Mouse (Mus musculus): ENCODE measurements around the gene Gm10428. TPM values are rescaled to one million over a fixed set of nuclear protein-coding genes. Genes with fewer than 3 reads are reported as not detected.
"Not testable (repeated sequence)": the region's sequence is repeated elsewhere in the genome, so short reads cannot be mapped to it uniquely, and the experiment has no call there.

The Gm10428 gene
- polyA plus RNA-seq, 1 experiment = not detected

- Histone ChIP-seq H3K79me3 (ENCODE audit: low read depth) (no peaks in the 10 kb centered on the region), H3K36me3 (ENCODE audit: control insufficient read depth, insufficient read depth) (no peaks in the 10 kb centered on the region), H3K27me3 (ENCODE audit: control insufficient read depth, insufficient read depth, insufficient read length) (no peaks in the 10 kb centered on the region), H3K79me2 (ENCODE audit: control insufficient read depth, insufficient read depth) (no peaks in the 10 kb centered on the region), H3K4me3 (ENCODE audit: insufficient read depth, poor library complexity, severe bottlenecking) (no peak overlapping the region), H3ac (ENCODE audit: control insufficient read depth, insufficient read length, low read depth) (no peak overlapping the region)
- TF ChIP-seq MYOD1 (IDR thresholded peaks at IDR 0.05; ENCODE audit: control insufficient read depth, insufficient read length, low read depth) = peak; percentile 23
- no peak for TF ChIP-seq USF1 (IDR thresholded peaks at IDR 0.05; ENCODE audit: low read depth)
These were observed 5.7 kb upstream of the Gm10428 start for GRCm38 (mm10) chr11:62747227-62747626.

DNA sequence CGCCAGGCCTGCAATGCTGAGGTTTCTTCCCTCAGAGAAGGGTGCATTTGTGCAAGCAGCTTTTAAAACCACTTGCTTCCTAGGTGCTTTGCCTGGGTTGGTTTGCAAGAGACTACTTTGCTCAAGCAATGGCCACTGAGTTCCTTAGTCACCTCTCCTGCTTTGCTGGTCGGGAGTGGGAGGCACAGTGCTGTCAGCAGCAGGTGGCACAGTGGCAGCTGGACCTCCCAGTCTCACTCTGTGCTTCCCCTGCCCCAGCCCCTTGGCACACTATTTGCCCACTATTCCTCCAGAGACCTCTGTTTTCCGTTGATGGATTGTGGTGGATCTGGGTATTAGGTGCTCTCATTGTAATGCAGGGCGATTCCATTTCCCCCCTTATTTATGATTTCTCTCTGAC lies 4.8 kb upstream of the Gm10428 start:
- no peak overlapping the region for H3K4me3 ChIP-seq (ENCODE audit: insufficient read depth, poor library complexity, severe bottlenecking)
- no peaks in the 10 kb centered on the region for H3K79me3 ChIP-seq (ENCODE audit: low read depth)
- no peak overlapping the region for H3ac ChIP-seq (ENCODE audit: control insufficient read depth, insufficient read length, low read depth)
- TF ChIP-seq FOSL1 (IDR thresholded peaks at IDR 0.05; ENCODE audit: insufficient read depth, low read length, poor library complexity, severe bottlenecking) (no peak), MYOD1 (IDR thresholded peaks at IDR 0.05; ENCODE audit: control insufficient read depth, insufficient read length, low read depth) (no peak), CEBPB (IDR thresholded peaks at IDR 0.05; ENCODE audit: low read depth) (no peak)
- no peaks in the 10 kb centered on the region for H3K36me3 ChIP-seq (ENCODE audit: control insufficient read depth, insufficient read depth)
- H3K79me2 ChIP-seq (ENCODE audit: control insufficient read depth, insufficient read depth) = no peaks in the 10 kb centered on the region
- no peaks in the 10 kb centered on the region for H3K27me3 ChIP-seq (ENCODE audit: control insufficient read depth, insufficient read depth, insufficient read length)

- not testable (repeated sequence) for H3K27me3 ChIP-seq (ENCODE audit: control insufficient read depth, insufficient read depth, insufficient read length); H3ac ChIP-seq (ENCODE audit: control insufficient read depth, insufficient read length, low read depth); H3K79me2 ChIP-seq (ENCODE audit: control insufficient read depth, insufficient read depth); H3K36me3 ChIP-seq (ENCODE audit: control insufficient read depth, insufficient read depth); H3K4me3 ChIP-seq (ENCODE audit: insufficient read depth, poor library complexity, severe bottlenecking); H3K79me3 ChIP-seq (ENCODE audit: low read depth)
These were observed 3.5 kb upstream of the Gm10428 start for GRCm38 (mm10) chr11:62749445-62749844.

GRCm38 (mm10) chr11:62752191-62752590 lies 709 bp upstream of the Gm10428 start:
- Histone ChIP-seq H3K27me3 (ENCODE audit: control insufficient read depth, insufficient read depth, insufficient read length) (no peaks in the 10 kb centered on the region), H3K36me3 (ENCODE audit: control insufficient read depth, insufficient read depth) (no peaks in the 10 kb centered on the region), H3ac (ENCODE audit: control insufficient read depth, insufficient read length, low read depth) (no peak overlapping the region), H3K79me2 (ENCODE audit: control insufficient read depth, insufficient read depth) (no peaks in the 10 kb centered on the region), H3K4me3 (ENCODE audit: insufficient read depth, poor library complexity, severe bottlenecking) (no peak overlapping the region), H3K79me3 (ENCODE audit: low read depth) (no peaks in the 10 kb centered on the region)
- no peak for TF ChIP-seq MAX (IDR thresholded peaks at IDR 0.05)
- TF ChIP-seq CTCF (IDR thresholded peaks at IDR 0.05; ENCODE audit: control insufficient read depth, insufficient read depth, insufficient read length) = no peak
- TF ChIP-seq USF1 (IDR thresholded peaks at IDR 0.05; ENCODE audit: low read depth) = no peak

GRCm38 (mm10) chr11:62756456-62757142 lies 3.7 kb downstream of the Gm10428 start:
- no peaks in the 10 kb centered on the region for H3K36me3 ChIP-seq (ENCODE audit: control insufficient read depth, insufficient read depth)
- TF ChIP-seq USF1 (IDR thresholded peaks at IDR 0.05; ENCODE audit: low read depth) = no peak
- TF ChIP-seq CTCF (IDR thresholded peaks at IDR 0.05; ENCODE audit: control insufficient read depth, insufficient read depth, insufficient read length) = peak; percentile 96
- H3K4me3 ChIP-seq (ENCODE audit: insufficient read depth, poor library complexity, severe bottlenecking) = no peak overlapping the region
- no peak overlapping the region for H3ac ChIP-seq (ENCODE audit: control insufficient read depth, insufficient read length, low read depth)
- H3K27me3 ChIP-seq (ENCODE audit: control insufficient read depth, insufficient read depth, insufficient read length) = no peaks in the 10 kb centered on the region
- no peaks in the 10 kb centered on the region for H3K79me2 ChIP-seq (ENCODE audit: control insufficient read depth, insufficient read depth)
- H3K79me3 ChIP-seq (ENCODE audit: low read depth) = no peaks in the 10 kb centered on the region

DNA sequence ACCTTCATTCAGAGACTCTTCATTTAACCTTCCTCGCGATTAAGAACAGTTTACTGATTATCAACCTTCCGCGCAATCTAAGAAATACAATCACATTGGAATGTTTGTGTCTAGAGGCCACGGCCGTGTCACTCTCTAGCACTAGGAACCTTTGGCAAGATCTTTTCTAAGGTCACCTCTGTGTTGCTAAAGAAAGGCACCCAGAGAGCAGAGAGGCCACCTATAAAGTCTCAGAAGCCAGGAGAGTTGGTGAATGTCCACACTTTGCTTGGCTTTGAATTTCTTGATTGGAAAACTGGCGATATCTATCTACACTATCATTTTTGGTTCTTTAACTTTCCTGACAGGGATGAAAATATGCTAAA lies 4.2 kb downstream of the Gm10428 start:
- Histone ChIP-seq H3K4me3 (ENCODE audit: insufficient read depth, poor library complexity, severe bottlenecking) (no peak overlapping the region), H3K27me3 (ENCODE audit: control insufficient read depth, insufficient read depth, insufficient read length) (no peaks in the 10 kb centered on the region), H3K79me3 (ENCODE audit: low read depth) (no peaks in the 10 kb centered on the region), H3ac (ENCODE audit: control insufficient read depth, insufficient read length, low read depth) (no peak overlapping the region), H3K36me3 (ENCODE audit: control insufficient read depth, insufficient read depth) (no peaks in the 10 kb centered on the region), H3K79me2 (ENCODE audit: control insufficient read depth, insufficient read depth) (no peaks in the 10 kb centered on the region)
- TF ChIP-seq MYOD1 (IDR thresholded peaks at IDR 0.05; ENCODE audit: control insufficient read depth, insufficient read length, low read depth) (no peak), FOSL1 (IDR thresholded peaks at IDR 0.05; ENCODE audit: insufficient read depth, low read length, poor library complexity, severe bottlenecking) (no peak), CTCF (IDR thresholded peaks at IDR 0.05; ENCODE audit: control insufficient read depth, insufficient read depth, insufficient read length) (no peak)

DNA sequence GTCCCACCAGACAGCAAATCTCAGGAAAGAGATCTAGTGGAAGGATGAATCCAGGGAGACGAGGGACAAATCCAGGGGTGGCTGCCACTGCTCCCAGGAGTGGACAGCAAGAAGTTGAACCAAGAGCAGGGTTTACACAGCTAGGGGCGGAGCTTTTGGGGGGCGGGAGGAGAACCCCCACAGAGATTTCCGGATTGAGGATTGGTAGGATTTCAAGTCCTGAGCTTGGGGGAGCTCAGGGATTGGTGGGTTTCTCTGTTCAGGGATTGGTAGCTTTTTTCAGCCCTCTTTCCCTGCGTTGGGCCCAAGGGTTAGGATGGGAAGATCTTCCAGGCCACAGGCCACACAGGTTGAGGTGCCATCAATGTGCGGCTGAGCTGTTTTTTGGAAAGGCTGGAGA lies 5.0 kb downstream of the Gm10428 start:
- Histone ChIP-seq H3K79me3 (ENCODE audit: low read depth) (no peaks in the 10 kb centered on the region), H3K79me2 (ENCODE audit: control insufficient read depth, insufficient read depth) (no peaks in the 10 kb centered on the region), H3K4me3 (ENCODE audit: insufficient read depth, poor library complexity, severe bottlenecking) (no peak overlapping the region), H3K27me3 (ENCODE audit: control insufficient read depth, insufficient read depth, insufficient read length) (no peaks in the 10 kb centered on the region), H3ac (ENCODE audit: control insufficient read depth, insufficient read length, low read depth) (no peak overlapping the region), H3K36me3 (ENCODE audit: control insufficient read depth, insufficient read depth) (no peaks in the 10 kb centered on the region)
- TF ChIP-seq FOSL1 (IDR thresholded peaks at IDR 0.05; ENCODE audit: insufficient read depth, low read length, poor library complexity, severe bottlenecking) (no peak), MYOG (IDR thresholded peaks at IDR 0.05; ENCODE audit: control insufficient read depth, extremely low read depth, insufficient read length) (no peak)
